Mouse (Mus musculus): ENCODE measurements around the gene Ptger4. TPM values are rescaled to one million over a fixed set of nuclear protein-coding genes. Genes with fewer than 3 reads are reported as not detected.

The Ptger4 gene
- total and polyA plus RNA-seq, 3 experiments: 4.4 to 6.5 (median 4.7) TPM

DNA sequence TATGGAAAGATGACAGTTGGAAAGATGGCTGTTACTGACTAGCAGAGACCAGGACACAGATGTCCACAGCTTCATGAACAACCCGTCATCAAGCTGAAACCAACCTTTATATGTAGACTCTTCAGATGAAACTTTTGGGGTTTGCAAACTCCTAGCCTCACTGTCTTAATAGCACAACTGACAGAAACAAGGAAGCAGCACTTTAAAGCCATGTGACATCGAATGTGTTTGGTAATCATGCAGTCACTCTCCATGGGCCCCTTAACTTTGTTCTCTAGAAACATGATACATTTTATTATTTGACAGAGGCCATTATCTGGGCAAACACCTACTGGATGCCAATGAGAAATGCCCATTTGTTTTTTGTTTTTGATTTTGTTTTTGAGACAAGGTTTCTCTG is 37.3 kb upstream of the Ptger4 start:
- DNase-seq (ENCODE audit: extremely low read depth): no peak
- in situ Hi-C loops (cut with MboI; ENCODE audit: low pct_ligation_motif_present, low pct_unique_long_range_greater_than_20kb, low sequenced_read_pairs) (no loop called here), dilution Hi-C loops (cut with MboI; ENCODE audit: extremely low pct_ligation_motif_present, extremely low pct_unique_long_range_greater_than_20kb, low sequenced_read_pairs) (no loop called here)
- no peaks in the 10 kb centered on the region for H3K79me2 ChIP-seq (replicated peaks; ENCODE audit: control insufficient read depth, extremely low read depth, insufficient read depth, poor library complexity, severe bottlenecking)
- H3K9ac ChIP-seq (ENCODE audit: insufficient read depth, low read depth): no peak overlapping the region
- H3K4me3 ChIP-seq (replicated peaks in 1 of 3; ENCODE audit: low read depth in 2 of 3, low read length in 2 of 3, poor library complexity in 1 of 3): no peak overlapping the region
- H3K27me3 ChIP-seq (replicated peaks): no peaks in the 10 kb centered on the region
- TF ChIP-seq JUND (conservative IDR thresholded peaks at IDR 0.05; ENCODE audit: low read depth, low read length) (no peak), MYC (IDR thresholded peaks at IDR 0.05; ENCODE audit: low read depth, low read length) (no peak), BHLHE40 (IDR thresholded peaks at IDR 0.05; ENCODE audit: low read depth, low read length) (no peak), SIN3A (IDR thresholded peaks at IDR 0.05; ENCODE audit: low read length) (no peak), RCOR1 (conservative IDR thresholded peaks at IDR 0.05; ENCODE audit: low read depth, low read length) (no peak), POLR2AphosphoS2 (IDR thresholded peaks at IDR 0.05; ENCODE audit: low read depth, low read length) (no peak), ZNF384 (IDR thresholded peaks at IDR 0.05; ENCODE audit: low read depth, low read length) (no peak), CHD2 (IDR thresholded peaks at IDR 0.05; ENCODE audit: low read length) (no peak), GABPA (IDR thresholded peaks at IDR 0.05; ENCODE audit: insufficient replicate concordance, low read depth, low read length) (no peak), MAX (IDR thresholded peaks at IDR 0.05; ENCODE audit: low read length) (no peak), JUN (IDR thresholded peaks at IDR 0.05; ENCODE audit: insufficient read depth, low read depth, low read length) (no peak), E2F4 (IDR thresholded peaks at IDR 0.05; ENCODE audit: insufficient replicate concordance, low read depth, low read length) (no peak)
- H3K9me3 ChIP-seq (replicated peaks; ENCODE audit: low read length): peaks cover 4% of the 10 kb centered on the region
- H3K4me2 ChIP-seq (ENCODE audit: insufficient read depth, low read depth, poor library complexity, severe bottlenecking): no peak overlapping the region
- no peaks in the 10 kb centered on the region for H3K4me1 ChIP-seq (ENCODE audit: control insufficient read depth in 1 of 2, insufficient read depth in 2 of 2)
- H3K27ac ChIP-seq (ENCODE audit: insufficient read depth, low read depth): no peak overlapping the region
- H3K36me3 ChIP-seq (replicated peaks in 1 of 2; ENCODE audit: control insufficient read depth in 1 of 2, insufficient read depth in 1 of 2, low read length in 1 of 2): no peaks in the 10 kb centered on the region

GRCm38 (mm10) chr15:5279831-5280230 is 35.8 kb upstream of the Ptger4 start:
- H3K36me3 ChIP-seq (replicated peaks in 1 of 2; ENCODE audit: control insufficient read depth in 1 of 2, insufficient read depth in 1 of 2, low read length in 1 of 2): no peaks in the 10 kb centered on the region
- peaks cover 4% of the 10 kb centered on the region for H3K9me3 ChIP-seq (replicated peaks; ENCODE audit: low read length)
- no peak overlapping the region for H3K4me2 ChIP-seq (ENCODE audit: insufficient read depth, low read depth, poor library complexity, severe bottlenecking)
- in situ Hi-C loops (cut with MboI; ENCODE audit: low pct_ligation_motif_present, low pct_unique_long_range_greater_than_20kb, low sequenced_read_pairs) (no loop called here), dilution Hi-C loops (cut with MboI; ENCODE audit: extremely low pct_ligation_motif_present, extremely low pct_unique_long_range_greater_than_20kb, low sequenced_read_pairs) (no loop called here)
- no peak for DNase-seq (ENCODE audit: extremely low read depth)
- H3K27ac ChIP-seq (ENCODE audit: insufficient read depth, low read depth): no peak overlapping the region
- no peaks in the 10 kb centered on the region for H3K79me2 ChIP-seq (replicated peaks; ENCODE audit: control insufficient read depth, extremely low read depth, insufficient read depth, poor library complexity, severe bottlenecking)
- TF ChIP-seq MXI1 (IDR thresholded peaks at IDR 0.05; ENCODE audit: low read depth, low read length) (no peak), SMC3 (IDR thresholded peaks at IDR 0.05; ENCODE audit: low read depth, low read length) (no peak), MAFK (IDR thresholded peaks at IDR 0.05; ENCODE audit: insufficient replicate concordance, low read length) (no peak), JUND (conservative IDR thresholded peaks at IDR 0.05; ENCODE audit: low read depth, low read length) (no peak), USF2 (conservative IDR thresholded peaks at IDR 0.05; ENCODE audit: low read depth, low read length) (no peak)
- H3K4me1 ChIP-seq (ENCODE audit: control insufficient read depth in 1 of 2, insufficient read depth in 2 of 2): no peaks in the 10 kb centered on the region
- H3K27me3 ChIP-seq (replicated peaks): no peaks in the 10 kb centered on the region
- H3K4me3 ChIP-seq (replicated peaks in 1 of 3; ENCODE audit: low read depth in 2 of 3, low read length in 2 of 3, poor library complexity in 1 of 3): no peak overlapping the region
- H3K9ac ChIP-seq (ENCODE audit: insufficient read depth, low read depth): no peak overlapping the region
